Mouse (Mus musculus) limb, embryonic 13.5 days (tissue): ENCODE results near the gene Lonp1. TPM values are rescaled to one million over a fixed set of nuclear protein-coding genes. Genes with fewer than 3 reads are reported as not detected.

Experiments used
- ATAC-seq: fragments of 200-750 bp; cut with Nextera tagmentation; 2 replicates; pipeline ENCODE4 v1.8.0; 2017; ENCODE audit warnings: low read depth, moderate number of reproducible peaks, moderate TSS enrichment; ENCODE audit not compliant: low FRiP score
- H3K27ac ChIP-seq: fragments of 300-500 bp; sonication (generic); 2 replicates; pipeline ENCODE4 v1.5.1; 2015; ENCODE audit warnings: inconsistent platforms, mild to moderate bottlenecking, moderate library complexity
- H3K27me3 ChIP-seq: fragments of 300-500 bp; sonication (generic); 2 replicates; pipeline ENCODE4 v1.6.1; 2015; ENCODE audit warnings: mild to moderate bottlenecking, inconsistent platforms
- H3K36me3 ChIP-seq: fragments of 300-500 bp; sonication (generic); 2 replicates; pipeline ENCODE4 v1.6.1; 2015; ENCODE audit warnings: inconsistent platforms, mild to moderate bottlenecking, moderate library complexity
- H3K4me1 ChIP-seq: fragments of 300-500 bp; sonication (generic); 2 replicates; pipeline ENCODE4 v1.6.1; 2015; ENCODE audit warnings: inconsistent platforms
- H3K4me2 ChIP-seq: fragments of 300-500 bp; sonication (generic); replicated peaks from 2 replicates; pipeline ENCODE4 v1.6.1; 2015; ENCODE audit warnings: inconsistent platforms, mild to moderate bottlenecking, moderate library complexity
- H3K4me3 ChIP-seq: fragments of 300-500 bp; sonication (generic); 2 replicates; pipeline ENCODE4 v1.5.1; 2015; ENCODE audit warnings: moderate library complexity, mild to moderate bottlenecking, inconsistent platforms
- H3K9ac ChIP-seq: fragments of 300-500 bp; sonication (generic); 2 replicates; pipeline ENCODE4 v1.6.1; 2015; ENCODE audit warnings: mild to moderate bottlenecking, inconsistent platforms
- H3K9me3 ChIP-seq: fragments of 300-500 bp; sonication (generic); 2 replicates; pipeline ENCODE4 v1.6.1; 2016; ENCODE audit warnings: inconsistent platforms
- WGBS: fragments of 180-500 bp; shearing (Covaris S2); methylation state at CpG from one replicate; pipeline ENCODE4 v1.1.7; 2015; 5-methylcytosine and 5-hydroxymethylcytosine counted together
- polyA plus RNA-seq: library from polyadenylated mRNA; unstranded; fragments of >200 nt; fragmentation: Nextera tagmentation; extraction: Ambion mirVana; gene quantifications from 2 replicates; pipeline ENCODE4 v1.2.1, GENCODE M21; 2015

The Lonp1 gene
- polyA plus RNA-seq, 1 experiment from 2014 or later: 53.2 TPM

- H3K9me3 ChIP-seq: no peaks in the 10 kb centered on the region
- no peak overlapping the region for H3K4me3 ChIP-seq
- H3K27me3 ChIP-seq: no peaks in the 10 kb centered on the region
- peaks cover 72% of the 10 kb centered on the region for H3K36me3 ChIP-seq
- 89% methylated on average over 9 of the region's 9 CpGs for WGBS
- peaks cover 19% of the 10 kb centered on the region for H3K4me1 ChIP-seq
- no peak for ATAC-seq
- H3K27ac ChIP-seq: no peak overlapping the region
- H3K9ac ChIP-seq: no peak overlapping the region
- no peak overlapping the region for H3K4me2 ChIP-seq
These were observed 21.3 kb downstream of the Lonp1 start for GRCm38 (mm10) chr17:56605431-56605830.

- no peak overlapping the region for H3K27ac ChIP-seq
- H3K9ac ChIP-seq: no peak overlapping the region
- peaks cover 14% of the 10 kb centered on the region for H3K4me1 ChIP-seq
- no peaks in the 10 kb centered on the region for H3K9me3 ChIP-seq
- H3K4me3 ChIP-seq: no peak overlapping the region
- ATAC-seq: no peak
- no peaks in the 10 kb centered on the region for H3K27me3 ChIP-seq
- H3K36me3 ChIP-seq: peaks cover 82% of the 10 kb centered on the region
- 87% methylated on average over 3 of the region's 3 CpGs for WGBS
- H3K4me2 ChIP-seq: no peak overlapping the region
These were observed 22.3 kb downstream of the Lonp1 start for GRCm38 (mm10) chr17:56604422-56604821.

DNA sequence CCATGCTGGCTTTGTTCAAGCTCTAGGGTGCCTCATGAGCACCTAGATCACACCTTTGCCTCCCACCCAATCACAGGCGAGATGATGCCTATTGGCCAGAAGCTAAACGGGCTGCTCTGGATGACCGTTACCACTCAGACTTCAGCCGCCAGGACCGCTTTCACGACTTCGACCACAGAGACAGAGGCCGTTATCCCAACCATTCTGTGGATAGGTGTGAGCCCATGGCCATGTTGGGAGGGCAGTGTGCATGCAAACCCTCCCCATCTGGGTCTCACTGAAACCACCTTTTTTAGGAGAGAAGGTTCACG lies 22.7 kb downstream of the Lonp1 start:
- no peak for ATAC-seq
- H3K27me3 ChIP-seq: no peaks in the 10 kb centered on the region
- peaks cover 86% of the 10 kb centered on the region for H3K36me3 ChIP-seq
- H3K4me2 ChIP-seq: no peak overlapping the region
- H3K4me3 ChIP-seq: no peak overlapping the region
- no peak overlapping the region for H3K27ac ChIP-seq
- 90% methylated on average over 9 of the region's 9 CpGs for WGBS
- H3K9ac ChIP-seq: no peak overlapping the region
- H3K4me1 ChIP-seq: peaks cover 12% of the 10 kb centered on the region
- no peaks in the 10 kb centered on the region for H3K9me3 ChIP-seq

DNA sequence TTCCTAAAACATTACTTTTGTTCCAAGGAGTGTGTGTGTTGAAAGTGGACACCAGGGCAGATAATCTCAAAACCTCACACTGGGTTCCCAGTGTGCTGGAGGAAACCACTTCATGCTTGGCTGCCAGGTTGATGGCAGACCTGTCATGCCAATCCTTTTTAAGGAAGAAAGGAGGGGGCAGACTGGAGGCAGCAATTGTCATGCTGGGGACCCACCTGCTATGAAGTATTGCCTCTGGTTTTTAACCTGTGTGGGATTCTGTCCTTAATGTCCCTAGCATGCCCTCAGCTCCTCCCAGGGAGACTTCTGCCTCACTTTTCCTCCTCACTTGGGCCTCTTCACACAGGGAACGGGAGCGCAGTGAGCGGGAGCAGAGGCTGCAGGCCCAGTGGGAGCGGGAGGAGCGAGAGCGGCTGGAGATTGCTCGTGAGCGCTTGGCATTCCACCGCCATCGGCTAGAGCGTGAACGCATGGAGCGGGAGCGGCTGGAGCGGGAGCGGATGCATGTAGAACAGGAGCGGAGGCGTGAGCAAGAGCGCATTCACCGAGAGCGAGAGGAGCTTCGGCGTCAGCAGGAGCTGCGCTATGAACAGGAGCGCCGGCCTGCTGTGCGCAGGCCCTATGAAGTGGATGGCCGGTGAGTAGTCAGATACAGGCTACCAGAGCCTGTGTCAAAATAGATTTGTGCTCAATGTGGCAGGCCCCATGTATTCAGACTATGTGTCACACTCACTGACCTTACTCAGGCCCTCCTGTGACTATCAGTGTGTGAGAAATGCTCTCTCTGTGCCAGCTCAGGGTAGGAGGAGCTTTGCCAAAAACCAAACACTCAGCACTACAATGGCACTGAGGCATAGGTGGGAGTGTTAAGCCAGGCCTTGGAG lies 23.3 kb downstream of the Lonp1 start:
- H3K36me3 ChIP-seq: peaks cover 86% of the 10 kb centered on the region
- peaks cover 6% of the 10 kb centered on the region for H3K4me1 ChIP-seq
- no peak overlapping the region for H3K4me3 ChIP-seq
- H3K9me3 ChIP-seq: no peaks in the 10 kb centered on the region
- H3K9ac ChIP-seq: no peak overlapping the region
- no peak overlapping the region for H3K27ac ChIP-seq
- no peak for ATAC-seq
- no peak overlapping the region for H3K4me2 ChIP-seq
- 93% methylated on average over 28 of the region's 28 CpGs for WGBS
- H3K27me3 ChIP-seq: no peaks in the 10 kb centered on the region

DNA sequence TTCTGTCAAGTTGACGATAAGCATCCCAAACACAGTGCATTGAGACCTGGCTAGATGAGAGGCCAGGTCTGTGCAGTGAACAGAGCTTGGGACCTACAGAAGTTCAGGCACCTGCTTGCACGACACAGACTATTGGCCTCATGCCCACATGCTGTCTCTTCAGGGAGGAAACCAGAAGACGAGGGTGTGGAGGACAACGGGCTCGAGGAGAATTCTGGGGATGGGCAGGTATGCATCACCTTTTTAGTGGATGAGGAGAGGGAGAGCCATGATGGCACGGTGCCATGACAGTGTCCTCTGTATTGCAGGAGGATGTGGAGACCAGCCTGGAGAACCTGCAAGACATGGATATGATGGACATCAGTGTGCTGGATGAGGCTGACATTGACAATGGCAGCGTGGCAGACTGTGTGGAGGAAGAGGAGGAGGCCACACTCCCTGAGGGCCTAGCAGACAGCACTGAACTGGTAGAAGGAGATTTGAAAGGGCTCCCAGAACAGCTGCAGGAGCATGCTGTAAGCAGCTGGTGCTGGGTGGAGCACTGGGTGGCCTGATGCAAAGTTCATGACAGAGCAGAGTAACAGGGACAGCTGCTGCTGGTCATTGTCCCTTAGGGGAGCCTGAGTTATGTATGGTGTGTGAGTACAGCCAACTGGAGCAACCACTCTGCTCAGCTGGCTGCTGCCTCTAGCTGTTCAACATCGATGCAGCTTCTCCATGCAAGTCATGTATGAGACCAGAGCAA lies 33.0 kb downstream of the Lonp1 start:
- Histone ChIP-seq H3K4me2 (no peak overlapping the region), H3K9me3 (no peaks in the 10 kb centered on the region), H3K27me3 (no peaks in the 10 kb centered on the region), H3K36me3 (peaks cover 94% of the 10 kb centered on the region), H3K9ac (no peak overlapping the region), H3K4me3 (no peak overlapping the region), H3K27ac (no peak overlapping the region), H3K4me1 (0 out of 2 replicates have a peak, but pooled peaks cover 12% of the 10 kb centered on the region)
- peak; percentile 78 for ATAC-seq
- 89% methylated on average over 8 of the region's 8 CpGs for WGBS

GRCm38 (mm10) chr17:56592553-56592952 lies 34.1 kb downstream of the Lonp1 start:
- H3K4me2 ChIP-seq: no peak overlapping the region
- H3K4me1 ChIP-seq: peaks cover 21% of the 10 kb centered on the region
- ATAC-seq: no peak
- no peak overlapping the region for H3K4me3 ChIP-seq
- no peak overlapping the region for H3K9ac ChIP-seq
- H3K9me3 ChIP-seq: no peaks in the 10 kb centered on the region
- no peak overlapping the region for H3K27ac ChIP-seq
- peaks cover 98% of the 10 kb centered on the region for H3K36me3 ChIP-seq
- no peaks in the 10 kb centered on the region for H3K27me3 ChIP-seq

DNA sequence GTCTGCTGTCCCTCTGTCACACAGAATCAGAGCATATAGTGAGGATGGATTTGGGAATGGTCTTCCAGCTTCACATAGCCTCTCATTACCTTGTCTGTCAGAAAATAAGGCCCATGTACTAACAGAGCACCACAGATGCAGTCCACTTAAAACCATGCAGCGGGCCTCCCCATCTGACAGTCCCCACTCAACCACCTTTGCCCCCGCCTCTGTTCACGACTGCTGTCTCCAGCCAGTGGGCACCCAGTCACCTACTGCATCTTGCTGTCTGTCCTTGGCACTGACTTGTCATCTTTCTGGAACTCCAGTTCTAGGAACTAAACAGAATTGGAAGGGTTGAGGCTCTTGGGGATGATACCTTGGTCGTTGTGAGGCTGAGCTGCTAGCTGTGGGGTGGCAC lies 37.8 kb downstream of the Lonp1 start:
- ATAC-seq: no peak
- H3K4me2 ChIP-seq: no peak overlapping the region
- H3K27ac ChIP-seq: no peak overlapping the region
- WGBS: 96% methylated on average over 4 of the region's 4 CpGs
- no peak overlapping the region for H3K4me3 ChIP-seq
- H3K36me3 ChIP-seq: peaks cover 76% of the 10 kb centered on the region
- H3K27me3 ChIP-seq: no peaks in the 10 kb centered on the region
- H3K9ac ChIP-seq: no peak overlapping the region
- peaks cover 39% of the 10 kb centered on the region for H3K4me1 ChIP-seq
- H3K9me3 ChIP-seq: no peaks in the 10 kb centered on the region

- Histone ChIP-seq H3K4me1 (peaks cover 47% of the 10 kb centered on the region), H3K9ac (0 out of 2 replicates have a peak overlapping the region, but pooled peaks have one; percentile 91), H3K9me3 (no peaks in the 10 kb centered on the region), H3K4me2 (peak overlapping the region; percentile 27; the same call in 1 of the 2 replicates), H3K36me3 (peaks cover 66% of the 10 kb centered on the region), H3K27ac (no peak overlapping the region), H3K27me3 (no peaks in the 10 kb centered on the region), H3K4me3 (no peak overlapping the region; the same call in 1 of the 2 replicates)
- WGBS: 71% methylated on average over 1 of the region's 1 CpGs
- ATAC-seq: no peak
These were observed 38.9 kb downstream of the Lonp1 start for GRCm38 (mm10) chr17:56587773-56588172.

- H3K9me3 ChIP-seq: no peaks in the 10 kb centered on the region
- peak overlapping the region; percentile 92 for H3K4me3 ChIP-seq
- peaks cover 54% of the 10 kb centered on the region for H3K4me1 ChIP-seq
- peaks cover 68% of the 10 kb centered on the region for H3K36me3 ChIP-seq
- H3K27ac ChIP-seq: peak overlapping the region; percentile 90
- under 1% methylated on average over 61 of the region's 61 CpGs for WGBS
- peak overlapping the region; percentile 86 for H3K4me2 ChIP-seq
- H3K27me3 ChIP-seq: no peaks in the 10 kb centered on the region
- peak overlapping the region; percentile 91 for H3K9ac ChIP-seq
- peak; percentile 3; the same call in 1 of the 2 replicates for ATAC-seq
These were observed 41.4 kb downstream of the Lonp1 start for GRCm38 (mm10) chr17:56585171-56585821.

DNA sequence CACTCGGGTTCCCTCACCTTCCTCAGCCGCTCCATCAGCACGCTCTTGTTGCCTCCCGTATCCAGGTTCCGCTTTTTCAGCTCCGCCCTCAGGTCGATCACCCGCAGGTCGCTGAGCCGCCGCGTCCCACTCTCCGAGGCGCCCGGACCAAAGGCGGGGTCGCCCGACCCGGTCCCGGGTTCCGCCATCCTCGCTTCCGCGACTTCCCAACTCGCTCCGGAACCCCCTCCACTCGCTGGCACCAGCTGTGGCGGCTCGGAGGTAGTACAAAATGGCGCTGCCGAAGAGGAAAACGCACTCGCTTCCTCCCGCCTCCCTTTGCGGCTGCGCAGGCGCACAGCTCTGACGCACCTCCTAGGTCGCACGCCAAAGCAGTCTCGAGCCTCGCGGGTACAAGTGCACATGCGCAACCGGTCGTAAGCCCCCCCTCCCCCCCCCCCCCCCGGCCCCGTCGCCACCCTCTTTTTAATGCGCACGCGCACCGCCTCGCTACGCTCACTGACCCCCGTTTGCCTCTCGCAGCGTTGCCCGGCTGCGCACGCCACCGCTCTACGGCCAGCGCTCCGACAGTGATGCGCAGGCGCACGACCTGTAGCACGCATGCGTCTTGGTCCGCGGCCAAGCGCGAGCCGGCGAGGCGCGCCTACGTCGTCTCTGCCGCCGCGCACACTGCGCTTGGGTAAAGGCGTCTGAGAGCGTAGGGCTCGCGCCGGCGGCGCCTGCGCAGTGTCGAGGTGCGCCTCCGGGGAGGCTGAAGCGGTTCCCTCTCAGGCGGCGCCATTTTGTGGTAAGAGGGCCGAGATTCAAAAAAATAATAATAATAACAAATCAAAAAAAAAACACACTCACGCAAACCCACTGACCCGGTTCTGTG lies 42.2 kb downstream of the Lonp1 start, which contains the start of the genes Safb2 and Safb:
Gene Safb2, minus strand, starts transcription at position 329 of the 874 bp plus-strand sequence.
Gene Safb, plus strand, starts transcription at position 569 of the 874 bp plus-strand sequence.
- Histone ChIP-seq H3K36me3 (peaks cover 68% of the 10 kb centered on the region), H3K4me3 (peak within 1 kb of the TSS; percentile 92), H3K27ac (peak within 1 kb of the TSS; percentile 93), H3K4me2 (peak within 1 kb of the TSS; percentile 94), H3K9me3 (no peaks in the 10 kb centered on the region), H3K9ac (peak within 1 kb of the TSS; percentile 91), H3K4me1 (peaks cover 52% of the 10 kb centered on the region), H3K27me3 (no peaks in the 10 kb centered on the region)
- under 1% methylated on average over 92 of the region's 101 CpGs for WGBS
- ATAC-seq: peak; percentile 96

DNA sequence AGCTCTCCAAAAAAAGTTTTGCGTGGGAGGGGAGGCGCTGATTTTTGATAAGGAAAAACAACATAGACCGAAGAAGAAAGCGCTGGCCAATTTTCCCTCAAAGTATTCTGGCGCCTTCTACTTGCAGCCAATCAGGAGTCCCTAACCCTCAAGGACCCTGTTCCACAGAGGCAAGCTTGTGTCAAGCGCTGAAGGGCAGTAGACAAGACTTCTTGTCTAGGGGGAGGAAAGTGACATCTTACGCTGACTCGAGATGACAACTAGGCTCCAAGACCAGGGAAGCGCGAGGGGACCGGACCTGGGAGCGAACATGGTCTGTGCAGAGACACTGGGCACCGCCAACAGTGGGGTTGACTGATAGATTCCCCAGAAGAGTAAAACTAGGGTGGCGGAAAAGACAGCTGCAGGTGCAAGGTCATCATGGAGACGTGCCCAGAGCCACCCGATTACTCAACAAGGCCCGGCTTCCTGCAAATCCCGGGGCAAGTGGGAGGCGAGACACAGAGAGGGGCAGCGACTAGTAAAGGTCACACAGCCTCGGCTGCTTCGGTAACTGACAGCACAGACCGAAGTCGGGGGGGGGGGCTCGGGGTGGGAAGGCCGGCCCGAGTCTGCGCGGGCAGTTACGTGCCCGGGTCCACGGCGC lies 43.0 kb downstream of the Lonp1 start:
- H3K4me1 ChIP-seq: peaks cover 52% of the 10 kb centered on the region
- H3K36me3 ChIP-seq: peaks cover 68% of the 10 kb centered on the region
- no peaks in the 10 kb centered on the region for H3K9me3 ChIP-seq
- H3K4me3 ChIP-seq: peak overlapping the region; percentile 92
- H3K27ac ChIP-seq: peak overlapping the region; percentile 93
- peak overlapping the region; percentile 90 for H3K9ac ChIP-seq
- peak overlapping the region; percentile 94 for H3K4me2 ChIP-seq
- no peaks in the 10 kb centered on the region for H3K27me3 ChIP-seq
- 6% methylated on average over 33 of the region's 33 CpGs for WGBS
- ATAC-seq: no peak
